Mouse (Mus musculus) testis, adult 2 months (tissue): Measurements from ENCODE around the gene Hepacam.

Experiments used
- CTCF ChIP-seq: fragments of 200-500 bp; IDR thresholded peaks from 2 replicates; pipeline ENCODE4 v1.5.1; 2012; ENCODE audit warnings: low read depth, mild to moderate bottlenecking, inconsistent platforms, low read length, moderate library complexity; ENCODE audit not compliant: control insufficient read depth, insufficient read depth, insufficient replicate concordance
- POLR2A ChIP-seq: fragments of 200-500 bp; IDR thresholded peaks from 2 replicates; pipeline ENCODE4 v1.6.1; 2012; ENCODE audit warnings: low read depth, mild to moderate bottlenecking, inconsistent platforms, low read length, moderate library complexity; ENCODE audit not compliant: control insufficient read depth

- TF ChIP-seq CTCF, result no peak
- no peak for TF ChIP-seq POLR2A
Observed at GRCm38 (mm10) chr9:37434932-37435331, 67.8 kb downstream of the Hepacam start.
